Mouse (Mus musculus) embryo, embryonic 11.5 days (tissue): Measurements from ENCODE around the gene Spef1.

ENCODE experiments used
- DNase-seq: peaks from one replicate; pipeline ENCODE4 v3.0.0-alpha.2; 2012; ENCODE audit warnings: low read depth, low spot score

The Spef1 gene

DNA sequence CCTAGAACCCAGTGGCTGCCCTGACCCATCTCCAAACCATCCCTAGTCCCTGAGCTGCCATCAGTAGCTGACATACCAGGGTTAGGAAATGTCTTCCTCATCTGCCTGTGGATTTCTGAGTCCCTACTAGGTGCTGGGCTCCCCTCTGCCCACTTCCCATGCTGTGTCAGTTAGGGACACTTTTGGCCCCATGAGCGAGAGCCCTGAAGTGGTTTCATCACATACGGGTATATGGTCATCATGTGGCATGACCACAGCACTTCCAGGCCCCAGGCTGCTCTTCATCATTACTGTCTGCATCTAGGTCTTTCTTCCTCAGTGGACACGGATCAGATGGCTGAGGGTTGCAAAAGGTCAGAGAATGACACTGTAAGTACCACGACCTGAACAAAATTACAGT lies 19.7 kb upstream of the Spef1 start, which contains the start of gene Ap5s1:
TSS of gene Ap5s1 (plus strand) at position 301 of the 400 bp plus-strand sequence.
- DNase-seq = no peak

DNA sequence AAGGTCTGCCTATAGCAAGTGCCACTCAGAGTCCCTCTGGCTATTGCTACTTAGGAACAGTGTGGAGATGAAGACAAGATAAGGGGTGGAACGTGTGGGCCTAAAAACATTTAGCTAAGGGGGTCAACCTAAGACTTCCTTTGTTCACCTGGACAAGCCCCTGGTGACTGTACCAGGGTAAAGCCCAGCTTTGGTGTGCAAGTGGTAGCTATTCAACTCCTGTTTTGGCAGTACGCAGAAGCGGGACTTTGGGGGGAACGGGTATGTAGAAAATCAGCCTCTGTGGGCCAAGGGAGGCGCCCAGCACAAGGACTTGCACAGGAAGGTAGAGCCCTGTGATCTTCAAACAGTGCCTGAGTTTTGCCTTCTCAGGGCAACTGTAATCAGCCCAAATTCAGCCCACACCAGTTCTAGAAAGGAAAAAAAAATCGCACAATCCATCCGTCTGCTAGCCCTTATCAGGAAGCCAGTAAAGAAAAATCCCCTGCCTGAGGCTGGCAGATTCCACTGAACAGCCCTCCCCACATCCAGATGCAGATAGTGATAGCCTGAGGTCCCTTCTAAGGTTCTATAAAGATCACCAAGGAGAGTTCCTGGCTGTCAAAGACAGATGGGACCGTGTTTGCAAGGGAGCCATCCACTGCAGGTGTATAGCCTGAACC lies 18.6 kb upstream of the Spef1 start:
- DNase-seq = no peak

DNA sequence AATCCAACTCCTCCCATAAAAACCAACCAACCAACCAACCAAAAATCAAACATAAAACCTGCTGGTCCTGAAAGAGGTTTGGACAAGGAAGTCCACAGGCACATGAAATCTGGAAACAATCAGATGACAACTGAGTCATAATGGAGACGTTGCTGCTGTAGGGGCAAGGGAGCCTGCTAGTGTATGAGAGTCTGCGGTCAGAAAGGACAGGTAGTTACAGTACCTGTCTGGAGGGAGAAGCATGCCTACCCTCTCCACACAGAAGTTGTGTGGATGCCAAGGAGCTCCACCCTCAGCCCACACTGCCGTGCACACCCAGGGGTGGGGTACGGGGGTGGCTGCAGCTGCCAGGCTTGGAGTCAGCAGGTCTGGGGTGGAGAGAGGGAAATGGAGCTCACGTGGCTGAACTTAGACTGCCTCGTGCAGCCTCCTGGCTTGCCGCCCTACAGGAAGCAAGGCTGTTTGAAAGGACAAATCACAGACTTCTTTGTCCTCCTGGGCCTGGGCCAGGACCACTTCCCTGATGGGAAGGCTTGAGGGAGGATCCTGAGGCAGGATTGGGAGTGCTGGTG lies 17.4 kb upstream of the Spef1 start:
- DNase-seq = no peak

DNA sequence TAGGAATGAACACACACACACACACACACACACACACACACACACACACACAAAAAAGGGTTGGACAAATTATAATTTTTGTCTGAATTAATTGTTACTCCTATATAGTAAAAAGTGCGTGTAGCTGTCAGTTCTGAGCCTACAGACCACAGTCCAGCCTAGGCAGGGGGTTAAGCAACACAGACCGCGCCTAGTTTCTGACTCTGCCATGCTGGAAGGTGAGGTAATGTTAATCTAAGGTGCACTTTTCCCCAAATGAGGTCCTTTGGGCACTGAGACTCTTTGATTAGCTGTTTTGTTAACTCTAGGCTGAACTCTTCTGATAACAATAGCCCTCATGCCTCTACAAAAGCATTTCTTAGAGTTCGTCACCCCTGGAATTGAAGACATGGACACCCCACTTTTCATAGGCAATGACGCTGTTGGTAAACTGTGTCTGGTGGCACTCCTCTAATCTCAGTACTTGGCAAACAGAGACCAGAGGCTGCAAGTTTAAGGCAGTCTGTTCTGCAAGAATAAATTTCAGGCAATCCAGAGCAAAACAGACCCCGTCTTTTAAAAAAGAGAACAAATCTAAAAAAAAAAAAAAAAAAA lies 16.8 kb upstream of the Spef1 start:
- no peak for DNase-seq

DNA sequence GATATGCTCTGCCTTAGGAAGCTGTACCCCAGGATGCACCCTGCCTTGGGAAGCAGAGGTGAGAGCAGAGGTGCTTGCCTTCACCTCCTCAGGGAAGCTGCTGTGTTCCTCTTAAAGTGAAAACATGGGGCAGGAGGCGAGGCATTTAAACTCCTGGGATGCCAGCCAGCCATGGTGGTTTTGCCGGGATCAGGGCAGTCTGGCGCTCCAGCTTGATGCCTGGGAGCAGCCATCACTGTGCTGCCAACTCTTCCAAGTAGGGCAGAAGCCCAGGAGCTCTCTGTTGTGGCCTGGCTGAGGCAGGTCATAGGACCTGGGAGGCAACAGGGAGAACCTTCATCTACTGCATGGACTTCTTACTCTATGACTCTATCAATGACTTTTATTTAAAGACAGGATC lies 14.2 kb upstream of the Spef1 start:
- no peak for DNase-seq

DNA sequence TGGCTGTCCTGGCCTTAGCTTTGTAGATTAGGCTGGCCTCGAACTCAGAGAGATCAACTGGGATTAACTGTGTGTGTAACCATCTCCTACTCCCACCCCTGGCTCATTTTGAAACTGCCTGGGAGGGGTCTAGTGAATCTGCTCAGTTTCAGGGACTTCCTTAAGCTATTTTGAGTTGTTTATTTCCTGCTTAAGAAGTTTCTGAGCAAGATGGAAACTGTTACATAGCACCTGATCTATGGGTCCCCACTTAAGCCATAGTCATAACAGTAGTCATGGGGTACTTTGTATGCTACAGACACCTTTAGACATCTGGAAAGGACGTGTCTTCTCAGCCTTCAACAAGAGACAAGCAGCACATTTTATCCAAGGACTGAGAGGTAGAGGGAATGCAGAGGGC lies 13.6 kb upstream of the Spef1 start:
- DNase-seq = no peak

DNA sequence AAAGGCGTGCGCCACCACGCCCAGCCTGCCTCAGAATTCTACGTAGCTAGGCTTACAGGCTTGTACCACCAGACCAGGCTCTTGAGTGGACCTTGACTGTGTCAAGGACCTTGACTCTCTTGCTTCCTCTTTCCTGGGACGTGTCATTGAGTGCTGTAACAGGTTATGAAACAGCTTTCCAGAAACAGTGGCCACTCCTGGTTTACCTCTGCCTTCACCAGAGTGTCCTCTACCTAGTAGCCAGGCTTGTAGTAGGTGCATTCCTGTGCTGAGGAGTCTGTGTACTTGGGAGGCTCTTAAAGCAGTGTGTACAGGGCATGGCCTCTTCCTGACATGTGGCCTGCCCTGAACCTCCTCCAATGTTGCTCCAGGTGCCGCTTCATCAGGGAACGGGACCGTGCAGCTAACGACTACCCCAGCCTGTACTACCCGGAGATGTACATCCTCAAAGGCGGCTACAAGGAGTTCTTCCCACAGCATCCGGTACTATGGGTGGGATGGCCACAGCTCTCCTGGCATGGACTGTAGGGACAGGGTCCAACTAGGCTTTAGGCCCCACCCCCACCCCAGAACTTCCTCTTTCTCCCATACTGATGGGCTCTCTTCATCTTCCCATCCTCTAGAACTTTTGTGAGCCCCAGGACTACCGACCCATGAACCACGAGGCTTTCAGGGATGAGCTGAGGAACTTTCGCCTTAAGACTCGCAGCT lies 9.7 kb upstream of the Spef1 start:
- no peak for DNase-seq

DNA sequence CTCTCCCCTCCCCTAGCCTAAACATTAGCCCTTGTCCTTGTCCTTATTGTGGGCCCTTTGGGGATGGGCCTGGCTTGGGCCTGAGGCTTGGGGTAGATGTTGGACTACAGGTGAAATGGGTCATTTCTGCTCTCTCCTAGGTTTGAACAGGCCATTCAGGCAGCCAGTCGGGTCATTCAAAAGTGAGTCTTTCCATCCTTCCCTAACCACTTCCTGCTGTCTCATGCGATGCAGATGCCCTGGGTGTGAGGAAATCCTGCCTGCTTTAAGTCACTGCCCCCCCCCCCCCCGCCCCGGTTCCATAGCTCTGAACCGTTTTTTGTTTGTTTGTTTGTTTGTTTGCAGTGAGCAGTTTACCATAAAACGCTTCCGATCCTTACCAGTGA lies 3.9 kb upstream of the Spef1 start:
- no peak for DNase-seq

DNA sequence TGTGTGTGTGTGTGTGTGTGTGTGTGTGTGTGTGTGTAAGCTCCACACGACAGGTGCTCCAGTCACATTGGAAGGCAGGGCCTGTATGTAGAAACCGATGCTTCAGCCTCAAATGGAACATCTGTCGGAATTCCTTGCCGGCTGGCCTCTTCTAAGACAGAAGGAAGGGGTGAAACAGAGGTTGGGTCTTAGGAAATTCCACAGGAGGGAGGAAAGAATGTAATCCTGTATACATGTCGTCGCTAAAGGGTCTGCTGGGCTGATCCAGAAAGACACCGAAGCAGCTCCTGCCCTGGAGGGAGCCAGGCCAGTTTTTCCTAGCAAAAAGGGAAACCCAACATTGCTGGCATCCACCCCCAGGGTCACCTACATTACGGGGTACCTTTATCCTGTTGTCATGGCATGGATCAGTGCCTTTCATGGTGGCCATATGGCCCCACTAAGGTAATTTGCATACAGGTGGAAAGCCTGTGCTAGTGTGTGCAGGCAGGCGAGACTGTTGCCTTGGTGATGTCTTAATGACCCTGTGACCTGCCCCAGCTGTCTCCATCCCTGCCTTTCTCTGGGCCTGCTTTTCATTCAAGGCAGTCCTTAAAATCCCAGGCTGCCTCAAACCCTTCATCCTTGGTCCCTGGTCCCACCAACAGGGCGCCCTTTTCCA lies 3.4 kb upstream of the Spef1 start:
- DNase-seq = no peak

DNA sequence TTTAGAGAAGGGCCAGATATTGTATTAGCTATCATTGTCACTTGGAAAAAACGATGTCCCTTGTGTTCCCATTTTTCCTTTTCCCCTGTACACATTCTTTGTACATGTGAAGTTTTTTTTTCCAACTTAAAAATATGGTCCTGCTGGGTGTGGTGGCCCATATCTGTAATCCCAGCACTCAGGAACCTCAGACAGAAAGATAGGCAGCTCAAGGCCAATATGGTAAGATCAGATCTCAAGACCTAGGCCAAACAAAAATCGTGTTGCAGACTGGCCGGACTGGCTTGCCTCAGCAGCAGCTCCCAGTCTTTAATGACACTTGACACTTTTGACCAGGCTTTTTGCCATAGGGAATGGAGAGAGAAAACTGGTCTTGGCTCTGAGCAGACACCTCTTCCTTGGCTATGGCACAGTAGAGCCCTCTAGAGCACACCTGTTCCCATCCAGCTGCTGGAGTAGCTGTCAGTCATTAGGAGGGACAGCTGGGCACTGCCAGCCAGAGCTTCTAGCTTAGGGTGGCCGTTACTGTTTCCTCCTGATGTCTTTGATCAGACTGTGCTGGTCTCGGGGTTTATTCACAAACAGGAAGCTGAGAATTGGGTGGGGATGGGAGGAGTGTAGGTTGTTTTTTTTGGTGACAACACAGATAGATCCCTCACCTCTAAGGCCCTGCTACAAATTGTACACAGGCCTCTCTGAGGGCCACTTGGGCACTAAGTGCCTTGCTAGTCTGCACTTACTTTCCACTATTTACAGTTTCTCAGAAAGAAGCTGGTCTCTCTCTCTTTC lies 2.6 kb upstream of the Spef1 start:
- no peak for DNase-seq

DNA sequence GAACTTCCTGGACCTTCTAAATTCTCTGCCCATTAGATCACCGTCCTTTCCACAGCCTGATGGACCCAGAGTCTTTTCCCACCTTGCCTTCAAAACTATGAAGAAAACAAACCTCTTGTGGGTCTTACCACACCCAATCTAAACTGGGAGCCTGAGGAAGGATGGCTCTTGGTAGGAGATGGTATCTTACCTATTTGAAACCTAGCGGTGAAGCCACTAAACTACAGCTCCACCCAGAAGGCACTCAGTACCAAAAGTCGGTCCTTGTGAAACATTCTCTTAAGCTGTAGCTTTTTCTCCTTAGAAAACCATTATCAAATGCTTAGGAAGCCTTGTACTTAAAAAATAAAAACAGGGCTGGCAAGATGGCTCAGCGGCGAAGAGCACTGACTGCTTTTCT lies 1.2 kb upstream of the Spef1 start:
- no peak for DNase-seq

DNA sequence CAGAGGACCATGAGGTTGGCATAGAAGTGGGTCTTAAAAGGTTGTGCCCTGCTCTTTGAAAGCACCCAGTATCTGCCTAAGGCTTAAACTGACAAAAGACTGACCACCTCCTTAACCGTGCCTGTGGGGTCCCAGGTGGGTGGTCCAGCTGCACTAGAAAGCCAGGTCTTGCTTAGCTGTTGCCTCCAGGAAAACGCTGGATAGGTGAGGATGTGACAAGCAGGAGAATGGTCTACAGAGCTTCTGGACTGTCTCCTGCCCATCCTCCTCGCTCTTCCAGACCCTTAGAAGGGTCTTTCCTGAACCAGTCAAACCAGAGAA lies 480 bp upstream of the Spef1 start:
- no peak for DNase-seq

DNA sequence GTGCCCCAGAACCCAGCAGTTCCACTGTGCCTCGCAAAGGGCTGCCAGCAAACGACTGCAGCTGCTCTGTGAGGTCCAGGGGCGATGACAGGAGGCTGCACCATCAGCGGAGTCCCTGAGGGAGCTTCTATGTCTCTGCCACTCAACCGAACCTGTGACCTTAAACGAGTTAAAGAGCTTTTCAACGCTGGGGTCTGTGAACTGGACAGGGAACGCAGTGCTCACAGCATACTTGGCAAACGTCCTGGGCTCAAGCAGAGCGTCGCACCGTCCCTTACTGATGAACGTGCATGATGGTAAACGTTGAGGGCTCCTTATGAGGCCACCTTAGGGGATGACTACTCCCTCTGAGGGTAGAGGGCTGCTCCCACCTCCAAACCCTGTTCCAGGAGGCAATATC lies 739 bp downstream of the Spef1 start:
- DNase-seq = no peak

DNA sequence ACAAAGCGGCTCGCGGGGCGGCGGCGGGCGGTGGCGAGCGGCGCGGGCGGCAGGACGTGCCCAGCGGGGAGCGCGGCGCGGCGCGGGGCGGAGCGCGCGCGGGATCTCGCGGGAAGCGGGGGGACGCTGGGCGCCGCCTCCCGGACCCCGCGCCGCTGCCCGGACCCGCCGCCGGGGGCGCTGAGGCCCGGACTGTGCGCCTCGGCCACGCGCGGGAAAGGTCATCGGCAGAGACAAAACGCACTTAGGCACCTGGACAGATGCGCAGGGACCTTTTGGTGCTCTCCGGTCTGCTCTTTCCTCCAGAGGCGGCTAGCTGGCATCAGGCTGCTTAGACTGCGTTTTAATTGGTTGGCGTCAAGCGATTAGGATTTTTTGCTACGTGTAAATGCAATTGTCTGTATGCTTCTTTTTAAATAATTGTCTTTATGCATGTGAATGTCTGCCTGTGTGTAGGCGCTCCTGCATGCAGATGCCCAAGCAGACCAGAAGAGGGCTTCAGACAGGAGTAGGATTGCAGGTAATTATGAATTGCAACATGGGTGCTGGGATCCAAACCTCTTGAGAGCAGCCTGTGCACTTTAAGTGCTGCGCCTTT lies 7.0 kb downstream of the Spef1 start, which contains the start of gene Cenpb:
TSS of gene Cenpb (minus strand) at position 78 of the 598 bp plus-strand sequence.
- peak; percentile 73 for DNase-seq

DNA sequence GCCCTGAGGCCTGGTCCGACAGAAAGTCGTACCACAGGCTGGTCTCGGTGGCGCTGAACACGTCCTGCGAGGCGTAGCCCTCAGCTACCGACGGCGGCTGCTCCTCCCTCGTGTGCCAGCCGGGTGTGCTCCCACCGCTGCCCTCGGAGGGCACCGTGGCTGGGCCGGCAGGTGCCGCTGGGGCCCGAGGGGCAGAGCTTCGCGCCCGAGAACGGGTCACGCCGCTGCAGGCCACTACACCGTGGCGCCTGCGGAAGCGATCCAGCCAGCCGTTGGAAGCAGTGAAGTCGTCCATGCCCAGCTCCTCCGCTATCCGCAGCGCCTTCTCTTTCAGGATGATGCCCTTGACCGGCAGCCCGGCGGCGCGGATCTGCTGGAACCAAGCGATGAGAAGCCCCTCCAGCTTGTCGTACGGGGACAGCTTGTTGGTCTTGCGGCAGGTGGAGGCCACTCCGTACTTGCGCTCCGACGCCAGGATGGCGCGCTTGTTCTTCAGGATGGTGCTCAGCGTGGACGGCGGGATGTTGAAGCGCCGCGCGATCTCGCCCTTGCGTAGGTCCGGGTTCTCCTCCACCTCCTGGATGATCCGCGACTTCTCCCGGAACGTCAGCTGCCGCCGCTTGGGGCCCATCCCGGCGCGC lies 7.7 kb downstream of the Spef1 start:
- DNase-seq = no peak

DNA sequence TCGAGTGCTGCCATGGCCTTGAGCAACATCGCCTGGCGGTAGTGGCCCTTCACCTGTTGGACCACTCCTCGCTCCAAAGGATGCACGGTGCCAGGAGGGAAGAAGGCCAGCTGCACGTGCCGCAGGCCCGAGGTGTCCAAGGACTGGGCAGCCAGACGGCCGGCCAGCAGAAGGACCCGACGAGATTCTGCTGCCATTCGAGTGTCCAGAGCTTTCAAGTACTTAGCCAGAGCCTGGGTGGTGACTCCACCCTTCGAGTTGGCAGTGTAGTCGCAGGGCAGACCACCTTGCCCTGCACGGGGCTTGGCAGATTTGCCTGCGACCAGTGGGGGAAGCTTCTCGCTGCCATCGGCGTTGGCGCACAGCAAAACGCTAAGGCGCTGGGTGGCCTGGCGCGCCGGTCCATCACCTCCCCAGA lies 8.2 kb downstream of the Spef1 start:
- no peak for DNase-seq

DNA sequence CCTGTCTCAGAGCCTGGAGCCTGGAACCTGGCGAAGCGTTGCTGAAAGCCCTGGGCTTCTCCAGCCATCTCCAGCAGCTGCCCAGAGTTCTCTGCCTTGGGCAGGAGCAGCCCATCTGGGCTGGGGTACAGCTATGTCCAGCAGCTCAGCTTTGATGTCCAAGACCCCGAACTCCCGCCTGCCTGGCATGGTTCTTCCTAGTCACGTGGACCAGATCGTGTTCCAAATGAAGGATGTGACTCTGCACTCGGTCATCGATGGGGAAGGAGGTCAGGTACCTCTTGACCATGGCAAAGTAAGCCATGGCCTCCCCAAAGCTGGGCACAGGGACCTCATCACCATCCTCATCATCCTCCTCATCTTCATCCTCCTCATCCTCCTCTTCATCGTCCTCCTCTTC lies 9.2 kb downstream of the Spef1 start:
- no peak for DNase-seq

DNA sequence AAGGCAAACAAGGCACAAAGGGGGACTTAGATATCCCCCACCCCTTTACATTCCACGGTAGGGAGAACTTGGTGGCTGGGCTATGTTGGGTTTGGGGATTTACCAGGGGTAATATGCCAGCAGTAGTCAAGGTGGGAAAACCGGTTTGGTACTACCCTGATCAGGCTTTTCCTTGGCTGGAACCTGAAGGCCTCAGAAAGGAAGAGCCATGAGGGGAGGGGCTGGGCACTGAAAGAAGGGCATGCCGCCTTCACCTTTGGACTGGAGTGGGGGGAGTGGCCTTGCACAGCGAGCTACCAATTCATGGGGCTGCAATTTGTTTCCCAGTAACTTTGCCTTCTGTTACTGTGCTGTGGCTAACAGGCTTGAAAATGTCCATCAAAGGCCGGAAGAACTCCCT lies 10.6 kb downstream of the Spef1 start:
- DNase-seq = no peak

DNA sequence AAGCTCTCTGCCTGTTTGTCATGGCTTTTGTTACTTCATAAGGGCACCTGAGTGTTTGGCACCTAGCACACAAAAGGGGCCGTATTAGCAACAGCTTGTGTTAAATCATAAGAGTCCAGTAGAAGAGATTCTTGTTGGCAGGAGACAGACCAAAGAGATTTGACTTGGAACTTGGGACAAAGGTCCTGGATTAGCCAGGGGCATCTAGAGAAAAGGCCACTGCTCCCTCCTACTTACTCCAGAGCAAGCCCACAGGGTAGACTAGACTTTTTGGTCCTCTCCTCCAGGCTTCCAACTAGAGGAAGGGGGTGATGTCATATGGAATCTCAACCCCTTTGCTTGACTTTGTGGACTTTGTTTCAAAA lies 11.2 kb downstream of the Spef1 start:
- no peak for DNase-seq

DNA sequence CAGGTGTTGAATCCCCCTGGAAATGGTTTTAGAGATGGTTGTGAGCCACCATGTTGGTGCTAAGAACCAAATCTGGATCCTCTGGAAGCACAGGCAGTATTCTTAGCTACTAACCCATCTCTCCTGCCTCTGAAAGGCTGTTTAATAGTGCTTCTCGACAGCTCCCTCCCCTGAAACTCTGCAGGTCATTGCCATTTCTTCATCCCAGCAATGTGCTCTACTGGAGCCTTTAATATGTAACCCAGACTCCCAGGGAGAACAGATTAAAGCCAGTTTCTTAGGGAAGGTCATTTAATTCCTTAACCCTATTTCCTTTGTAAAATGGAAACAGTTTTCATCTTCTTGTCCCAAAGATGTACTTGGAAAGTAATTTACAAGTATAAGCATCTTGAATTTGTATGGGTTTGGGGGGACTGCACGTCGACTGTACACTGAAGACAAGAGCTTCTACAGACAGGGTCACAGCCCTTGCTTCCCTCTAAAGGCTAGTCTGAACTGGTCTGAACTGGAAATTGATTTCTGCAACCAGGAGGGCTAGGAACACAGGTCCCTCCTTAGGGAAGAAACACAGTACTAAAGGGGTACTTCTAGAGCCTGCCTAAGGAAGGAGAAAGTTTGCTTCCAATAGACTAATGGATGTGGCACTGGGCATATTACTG lies 11.7 kb downstream of the Spef1 start:
- DNase-seq = no peak
